Mouse (Mus musculus): ENCODE results near the gene Gm21679. TPM values are rescaled to one million over a fixed set of nuclear protein-coding genes. Genes with fewer than 3 reads are reported as not detected.
"Not testable (repeated sequence)": the region's sequence is repeated elsewhere in the genome, so short reads cannot be mapped to it uniquely, and the experiment has no call there.

Gm21679 gene
- total RNA-seq (2021) = not detected

GRCm38 (mm10) chrY:29683270-29683669, at the start of gene Gm21679:
Gene Gm21679, minus strand, starts transcription at chrY:29683370.
- DNase-seq = not testable (repeated sequence)

More at GRCm38 (mm10) chrY:29683270-29683669, at the start of gene Gm21679:
- intact Hi-C loops (cut with DNase I) = not testable (repeated sequence)

All from heart, postnatal 10 days (tissue).